Mouse (Mus musculus) limb, embryonic 15.5 days (tissue): ENCODE measurements around the gene Gm20388. TPM values are rescaled to one million over a fixed set of nuclear protein-coding genes. Genes with fewer than 3 reads are reported as not detected.

Experiments used
- ATAC-seq: fragments of 200-750 bp; cut with Nextera tagmentation; 2 replicates; pipeline ENCODE4 v1.8.0; 2017; ENCODE audit warnings: low read depth, moderate TSS enrichment; ENCODE audit not compliant: insufficient number of reproducible peaks, low FRiP score, low TSS enrichment
- H3K27ac ChIP-seq: fragments of 300-500 bp; sonication (generic); 2 replicates; pipeline ENCODE4 v1.5.1; 2015; ENCODE audit warnings: moderate library complexity, mild to moderate bottlenecking, inconsistent platforms
- H3K27me3 ChIP-seq: fragments of 300-500 bp; sonication (generic); 2 replicates; pipeline ENCODE4 v1.6.1; 2015; ENCODE audit warnings: inconsistent platforms
- H3K36me3 ChIP-seq: fragments of 300-500 bp; sonication (generic); 2 replicates; pipeline ENCODE4 v1.6.1; 2015; ENCODE audit warnings: inconsistent platforms
- H3K4me1 ChIP-seq: fragments of 300-500 bp; sonication (generic); 2 replicates; pipeline ENCODE4 v1.6.1; 2015; ENCODE audit warnings: inconsistent platforms
- H3K4me2 ChIP-seq: fragments of 300-500 bp; sonication (generic); 2 replicates; pipeline ENCODE4 v1.6.1; 2015; ENCODE audit warnings: mild to moderate bottlenecking, inconsistent platforms
- H3K4me3 ChIP-seq: fragments of 300-500 bp; sonication (generic); 2 replicates; pipeline ENCODE4 v1.5.1; 2015; ENCODE audit warnings: mild to moderate bottlenecking, inconsistent platforms
- H3K9ac ChIP-seq: fragments of 300-500 bp; sonication (generic); 2 replicates; pipeline ENCODE4 v1.6.1; 2015; ENCODE audit warnings: inconsistent platforms
- H3K9me3 ChIP-seq: fragments of 300-500 bp; sonication (generic); 2 replicates; pipeline ENCODE4 v1.6.1; 2016; ENCODE audit warnings: inconsistent platforms
- WGBS: fragments of 180-500 bp; shearing (Covaris S2); methylation state at CpG from one replicate; pipeline ENCODE4 v1.1.7; 2015; 5-methylcytosine and 5-hydroxymethylcytosine counted together
- polyA plus RNA-seq: library from polyadenylated mRNA; unstranded; fragments of >200 nt; fragmentation: Nextera tagmentation; extraction: Ambion mirVana; gene quantifications from 2 replicates; pipeline ENCODE4 v1.2.1, GENCODE M21; 2015

Gene Gm20388
- polyA plus RNA-seq, 1 experiment from 2014 or later: 4.9 TPM

GRCm38 (mm10) chr8:124267206-124267605, 4356.6 kb downstream of the Gm20388 start:
- H3K9me3 ChIP-seq: no peaks in the 10 kb centered on the region
- H3K9ac ChIP-seq: no peak overlapping the region
- 68% methylated on average over 4 of the region's 4 CpGs for WGBS
- H3K4me1 ChIP-seq: peaks cover 52% of the 10 kb centered on the region
- H3K4me3 ChIP-seq: no peak overlapping the region
- no peaks in the 10 kb centered on the region for H3K27me3 ChIP-seq
- no peak overlapping the region for H3K27ac ChIP-seq
- no peak for ATAC-seq
- H3K4me2 ChIP-seq: no peak overlapping the region
- no peaks in the 10 kb centered on the region for H3K36me3 ChIP-seq

GRCm38 (mm10) chr8:124270504-124270903, 4359.9 kb downstream of the Gm20388 start:
- Histone ChIP-seq H3K4me1 (peaks cover 45% of the 10 kb centered on the region), H3K4me2 (no peak overlapping the region), H3K9ac (no peak overlapping the region), H3K9me3 (no peaks in the 10 kb centered on the region), H3K4me3 (no peak overlapping the region), H3K27me3 (no peaks in the 10 kb centered on the region), H3K27ac (0 out of 2 replicates have a peak overlapping the region, but pooled peaks have one; percentile 63), H3K36me3 (no peaks in the 10 kb centered on the region)
- 78% methylated on average over 6 of the region's 6 CpGs for WGBS
- ATAC-seq: no peak

- no peak overlapping the region for H3K9ac ChIP-seq
- H3K4me3 ChIP-seq: no peak overlapping the region
- H3K36me3 ChIP-seq: no peaks in the 10 kb centered on the region
- no peaks in the 10 kb centered on the region for H3K27me3 ChIP-seq
- no peak overlapping the region for H3K4me2 ChIP-seq
- WGBS: 76% methylated on average over 11 of the region's 11 CpGs
- H3K9me3 ChIP-seq: no peaks in the 10 kb centered on the region
- no peak for ATAC-seq
- no peak overlapping the region for H3K27ac ChIP-seq
- peaks cover 41% of the 10 kb centered on the region for H3K4me1 ChIP-seq
Observed at GRCm38 (mm10) chr8:124270904-124271303, 4360.3 kb downstream of the Gm20388 start.

GRCm38 (mm10) chr8:124271518-124271917, 4360.9 kb downstream of the Gm20388 start:
- no peaks in the 10 kb centered on the region for H3K27me3 ChIP-seq
- ATAC-seq: no peak
- no peak overlapping the region for H3K27ac ChIP-seq
- H3K4me3 ChIP-seq: no peak overlapping the region
- H3K36me3 ChIP-seq: 0 out of 2 replicates have a peak, but pooled peaks cover 3% of the 10 kb centered on the region
- no peaks in the 10 kb centered on the region for H3K9me3 ChIP-seq
- H3K9ac ChIP-seq: no peak overlapping the region
- 60% methylated on average over 12 of the region's 12 CpGs for WGBS
- peaks cover 41% of the 10 kb centered on the region for H3K4me1 ChIP-seq
- H3K4me2 ChIP-seq: no peak overlapping the region

- Histone ChIP-seq H3K4me3 (no peak overlapping the region), H3K27me3 (no peaks in the 10 kb centered on the region), H3K4me1 (peaks cover 41% of the 10 kb centered on the region), H3K9me3 (no peaks in the 10 kb centered on the region), H3K9ac (no peak overlapping the region), H3K27ac (no peak overlapping the region), H3K36me3 (0 out of 2 replicates have a peak, but pooled peaks cover 3% of the 10 kb centered on the region), H3K4me2 (no peak overlapping the region)
- WGBS: 53% methylated on average over 3 of the region's 3 CpGs
- no peak for ATAC-seq
Observed at GRCm38 (mm10) chr8:124272792-124273191, 4362.2 kb downstream of the Gm20388 start.

- H3K36me3 ChIP-seq: 0 out of 2 replicates have a peak, but pooled peaks cover 3% of the 10 kb centered on the region
- peaks cover 47% of the 10 kb centered on the region for H3K4me1 ChIP-seq
- no peaks in the 10 kb centered on the region for H3K9me3 ChIP-seq
- H3K9ac ChIP-seq: no peak overlapping the region
- WGBS: 63% methylated on average over 8 of the region's 8 CpGs
- H3K27ac ChIP-seq: no peak overlapping the region
- no peak for ATAC-seq
- H3K4me3 ChIP-seq: no peak overlapping the region
- no peaks in the 10 kb centered on the region for H3K27me3 ChIP-seq
- no peak overlapping the region for H3K4me2 ChIP-seq
Observed at GRCm38 (mm10) chr8:124273606-124274218, 4363.1 kb downstream of the Gm20388 start.

GRCm38 (mm10) chr8:124274441-124275120, 4363.9 kb downstream of the Gm20388 start:
- Histone ChIP-seq H3K4me1 (peaks cover 47% of the 10 kb centered on the region), H3K4me2 (no peak overlapping the region)
- WGBS: 63% methylated on average over 10 of the region's 10 CpGs

GRCm38 (mm10) chr8:124275377-124276071, 4364.9 kb downstream of the Gm20388 start:
- no peaks in the 10 kb centered on the region for H3K27me3 ChIP-seq

More at GRCm38 (mm10) chr8:124274441-124275120, 4363.9 kb downstream of the Gm20388 start:
- ATAC-seq: no peak
- H3K36me3 ChIP-seq: 0 out of 2 replicates have a peak, but pooled peaks cover 3% of the 10 kb centered on the region
- H3K4me3 ChIP-seq: no peak overlapping the region
- no peaks in the 10 kb centered on the region for H3K27me3 ChIP-seq
- no peak overlapping the region; the same call in 1 of the 2 replicates for H3K27ac ChIP-seq
- no peaks in the 10 kb centered on the region for H3K9me3 ChIP-seq
- H3K9ac ChIP-seq: no peak overlapping the region

GRCm38 (mm10) chr8:124277951-124278910, 4367.6 kb downstream of the Gm20388 start:
- H3K27me3 ChIP-seq: no peaks in the 10 kb centered on the region
- H3K4me1 ChIP-seq: peaks cover 40% of the 10 kb centered on the region
- no peak overlapping the region for H3K27ac ChIP-seq
- H3K4me3 ChIP-seq: no peak overlapping the region
- no peaks in the 10 kb centered on the region for H3K9me3 ChIP-seq
- WGBS: 77% methylated on average over 24 of the region's 24 CpGs
- no peak overlapping the region for H3K9ac ChIP-seq
- H3K4me2 ChIP-seq: no peak overlapping the region
- H3K36me3 ChIP-seq: 0 out of 2 replicates have a peak, but pooled peaks cover 3% of the 10 kb centered on the region
- ATAC-seq: no peak

More at GRCm38 (mm10) chr8:124275377-124276071, 4364.9 kb downstream of the Gm20388 start:
- peaks cover 38% of the 10 kb centered on the region for H3K4me1 ChIP-seq
- WGBS: 92% methylated on average over 10 of the region's 10 CpGs
- no peaks in the 10 kb centered on the region for H3K9me3 ChIP-seq
- no peak for ATAC-seq
- no peak overlapping the region for H3K9ac ChIP-seq
- H3K36me3 ChIP-seq: 0 out of 2 replicates have a peak, but pooled peaks cover 3% of the 10 kb centered on the region
- no peak overlapping the region for H3K27ac ChIP-seq
- H3K4me3 ChIP-seq: no peak overlapping the region
- no peak overlapping the region for H3K4me2 ChIP-seq

- WGBS: 82% methylated on average over 7 of the region's 7 CpGs
- Histone ChIP-seq H3K27ac (no peak overlapping the region), H3K4me1 (peaks cover 40% of the 10 kb centered on the region), H3K27me3 (no peaks in the 10 kb centered on the region), H3K4me3 (no peak overlapping the region), H3K9ac (no peak overlapping the region), H3K9me3 (no peaks in the 10 kb centered on the region), H3K36me3 (0 out of 2 replicates have a peak, but pooled peaks cover 3% of the 10 kb centered on the region), H3K4me2 (no peak overlapping the region)
- no peak for ATAC-seq
Observed at GRCm38 (mm10) chr8:124278956-124279689, 4368.5 kb downstream of the Gm20388 start.

GRCm38 (mm10) chr8:124279690-124279985, 4369.0 kb downstream of the Gm20388 start:
- Histone ChIP-seq H3K4me1 (peaks cover 40% of the 10 kb centered on the region), H3K27ac (no peak overlapping the region), H3K4me2 (no peak overlapping the region), H3K36me3 (0 out of 2 replicates have a peak, but pooled peaks cover 3% of the 10 kb centered on the region), H3K4me3 (no peak overlapping the region), H3K9ac (no peak overlapping the region), H3K27me3 (no peaks in the 10 kb centered on the region), H3K9me3 (no peaks in the 10 kb centered on the region)
- ATAC-seq: no peak
- WGBS: 94% methylated on average over 5 of the region's 5 CpGs
